Mouse (Mus musculus): ENCODE results near the gene Cnot10. TPM values are rescaled to one million over a fixed set of nuclear protein-coding genes. Genes with fewer than 3 reads are reported as not detected.
"Not testable (repeated sequence)": the region's sequence is repeated elsewhere in the genome, so short reads cannot be mapped to it uniquely, and the experiment has no call there.

Cnot10 gene
- total RNA-seq, 4 experiments from 2014 or later: 13.6 to 18.4 (median 15.9) TPM

DNA sequence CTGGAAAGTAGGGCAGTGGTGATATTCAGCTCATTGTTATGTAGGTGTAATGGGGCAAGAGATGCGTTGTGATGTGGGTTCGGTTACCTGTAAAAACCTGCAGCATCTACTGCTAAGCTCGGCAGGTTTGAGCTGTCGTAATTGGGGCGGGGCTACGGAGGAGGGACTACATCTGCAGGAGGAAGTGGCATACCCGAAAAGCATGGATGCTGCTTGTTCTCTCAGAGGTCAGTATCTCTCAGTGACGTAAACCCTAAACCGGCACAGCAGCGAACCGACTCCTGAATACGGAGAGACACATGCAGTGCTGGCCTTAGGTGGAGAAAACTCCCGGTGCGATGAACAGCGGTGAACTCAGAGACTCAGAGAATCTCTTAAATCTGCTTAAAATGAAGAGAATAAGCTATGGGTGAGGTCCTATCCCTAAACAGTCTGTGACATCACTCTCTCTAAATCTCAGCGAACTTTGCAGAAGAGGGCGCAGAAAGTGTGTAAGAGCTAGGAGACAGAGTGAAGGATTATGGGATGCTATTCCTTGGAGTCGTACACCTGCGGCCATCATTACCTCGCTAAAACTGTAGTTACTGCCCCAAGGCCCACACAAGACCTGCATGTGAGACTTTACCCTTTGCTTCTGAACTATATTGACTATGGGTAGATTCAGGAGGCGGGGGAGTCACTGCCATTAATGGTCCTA lies 11.1 kb upstream of the Cnot10 start:
- DNase-seq (ENCODE audit: low spot score in 2 of 2): no peak

DNA sequence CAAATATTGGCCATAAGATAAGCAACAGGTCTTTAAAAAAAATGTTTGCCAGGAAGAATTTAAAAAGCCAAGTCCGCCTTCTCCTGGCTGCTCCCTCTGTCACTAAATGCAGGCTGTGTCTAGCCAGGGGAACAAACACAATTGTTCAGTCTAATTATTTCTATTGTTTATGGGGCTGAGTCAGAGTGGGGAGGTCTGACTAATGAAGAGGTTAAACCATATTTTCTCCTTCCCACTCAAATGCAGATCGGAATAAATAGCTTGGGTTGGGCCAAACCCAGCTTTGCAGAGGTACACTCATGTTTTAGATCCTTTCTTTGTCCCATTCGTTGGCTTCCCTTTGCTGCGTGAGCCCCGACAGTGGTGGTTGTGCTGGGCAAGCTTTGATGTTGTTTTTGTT lies 9.4 kb upstream of the Cnot10 start:
- no peak for DNase-seq (ENCODE audit: low spot score in 2 of 2)

DNA sequence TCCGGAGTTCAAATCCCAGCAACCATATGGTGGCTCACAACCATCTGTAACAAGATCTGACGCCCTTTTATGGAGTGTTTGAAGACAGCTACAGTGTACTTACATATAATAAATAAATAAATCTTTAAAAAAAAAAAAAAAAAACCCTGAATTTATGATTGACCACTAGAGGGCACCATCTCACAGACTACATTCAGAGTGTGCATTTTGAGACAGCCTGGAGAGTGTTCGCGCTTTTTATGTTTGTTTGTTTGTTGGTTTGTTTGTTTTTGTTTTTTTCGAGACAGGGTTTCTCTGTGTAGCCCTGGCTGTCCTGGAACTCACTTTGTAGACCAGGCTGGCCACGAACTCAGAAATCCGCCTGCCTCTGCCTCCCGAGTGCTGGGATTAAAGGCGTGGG lies 8.5 kb upstream of the Cnot10 start:
- not testable (repeated sequence) for DNase-seq (ENCODE audit: low spot score in 2 of 2)

DNA sequence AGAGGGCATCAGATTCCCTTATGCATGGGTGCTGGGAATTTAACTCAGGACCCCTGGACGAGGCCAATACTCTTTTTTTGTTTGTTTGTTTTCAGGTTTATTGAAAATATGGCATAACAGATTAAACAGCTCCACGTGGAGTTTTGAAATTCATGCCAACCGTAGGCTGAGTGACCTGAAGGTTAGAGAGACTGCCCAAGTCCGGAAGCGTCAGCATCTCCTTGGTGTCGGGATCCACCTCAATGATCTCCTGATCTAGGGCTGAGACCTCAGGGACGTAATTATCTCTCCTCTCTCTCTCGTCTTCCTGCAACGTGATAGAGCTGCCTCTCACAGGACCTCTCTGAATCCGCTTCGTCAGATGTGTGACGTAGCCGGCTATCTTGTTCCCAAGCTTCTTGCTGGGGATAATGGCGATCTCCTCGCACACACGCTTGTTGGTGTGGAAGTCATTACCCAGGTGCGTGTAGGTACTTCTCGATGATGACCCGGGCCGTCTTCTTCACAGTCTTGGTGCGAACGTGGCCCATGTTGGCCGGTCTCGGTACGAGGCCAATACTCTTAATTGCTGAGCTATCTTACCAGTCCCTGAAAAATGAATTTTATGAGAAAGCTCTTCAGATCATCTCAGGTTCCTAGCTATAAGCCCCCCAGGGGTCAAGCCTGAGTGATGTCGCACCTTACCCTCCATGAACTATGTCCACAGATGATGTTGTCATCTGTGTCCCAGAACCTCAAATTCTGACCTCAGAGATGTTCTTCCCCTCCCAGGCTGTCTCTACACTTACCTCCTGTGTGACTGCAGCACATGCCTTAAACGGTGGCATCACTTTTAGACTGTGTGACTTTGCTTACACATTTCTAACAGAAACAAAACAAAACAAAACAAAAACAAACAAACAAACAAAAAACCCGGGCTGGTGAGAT lies 7.8 kb upstream of the Cnot10 start:
- DNase-seq (ENCODE audit: low spot score in 2 of 2): no peak

DNA sequence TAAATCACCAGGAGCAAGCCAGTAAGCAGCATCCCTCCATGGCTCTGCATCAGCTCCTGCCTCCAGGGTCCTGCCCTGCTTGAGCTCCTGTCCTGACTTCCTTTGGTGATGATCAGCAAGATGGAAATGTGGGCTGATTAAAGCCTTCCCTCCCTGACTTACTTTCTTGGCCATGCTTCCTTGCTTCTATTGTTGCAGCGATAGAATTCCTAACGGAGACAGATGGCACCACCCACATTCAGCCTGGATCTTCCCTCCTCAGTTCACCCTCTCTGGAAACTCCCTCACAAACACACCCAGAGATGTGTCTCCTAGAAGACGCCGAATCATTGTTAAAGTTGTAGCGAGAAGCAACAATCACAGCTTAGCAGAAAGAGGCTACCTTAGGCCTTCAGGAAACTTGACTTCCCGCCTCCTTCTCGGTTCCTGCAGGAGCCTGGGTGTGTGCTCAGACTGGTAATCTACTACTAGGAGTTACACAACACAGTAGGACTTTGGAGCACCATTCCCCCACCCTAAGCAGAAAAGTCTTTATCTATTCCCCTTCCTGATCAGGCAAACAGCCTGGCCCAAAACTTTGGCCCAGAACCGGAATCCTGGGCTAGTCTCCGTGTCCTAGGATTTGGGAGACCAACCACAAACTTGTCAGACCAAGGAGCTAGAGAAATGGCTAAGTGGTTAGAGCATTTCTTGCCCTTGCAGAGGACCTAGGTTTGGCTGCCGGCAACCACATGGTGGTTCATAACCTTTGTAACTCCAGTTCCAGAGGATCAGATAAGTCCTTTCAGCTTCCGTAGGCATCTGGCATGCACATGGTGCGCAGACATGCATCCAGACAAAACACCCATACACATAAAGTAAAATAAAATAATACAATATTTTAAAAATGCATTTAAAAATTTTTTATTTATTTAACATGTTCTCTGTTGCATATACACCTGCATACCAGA lies 6.8 kb upstream of the Cnot10 start:
- no peak for DNase-seq (ENCODE audit: low spot score in 2 of 2)

DNA sequence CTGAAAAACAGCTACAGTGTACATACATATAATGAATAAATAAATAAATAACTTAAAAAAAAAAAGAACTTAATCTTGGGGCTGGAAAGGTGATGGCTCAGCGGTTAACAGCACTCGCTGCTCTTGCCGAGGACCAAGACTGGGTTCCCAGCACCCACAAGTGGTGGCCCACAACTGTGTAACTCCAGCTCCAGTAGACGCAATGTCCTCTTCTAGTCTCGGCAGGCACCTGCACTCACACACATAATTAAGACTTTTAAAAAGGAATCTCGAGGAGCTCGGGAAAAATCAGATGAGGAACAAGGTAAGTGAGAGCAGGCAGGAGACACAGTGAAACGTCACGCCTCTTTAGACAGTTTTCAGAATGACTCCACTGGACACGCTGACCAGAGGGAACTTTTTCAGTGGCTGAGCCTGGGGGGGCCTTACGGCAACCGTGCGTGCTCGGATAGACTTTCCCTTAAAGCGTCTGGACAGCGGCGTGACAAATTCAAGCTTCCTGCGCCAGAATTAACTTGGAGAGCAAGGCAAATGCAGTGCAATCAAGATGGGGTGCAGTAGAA lies 717 bp downstream of the Cnot10 start:
- DNase-seq (ENCODE audit: low spot score in 2 of 2): no peak

GRCm38 (mm10) chr9:114636751-114637150 lies 3.2 kb downstream of the Cnot10 start:
- no peak for DNase-seq (ENCODE audit: low spot score in 2 of 2)

GRCm38 (mm10) chr9:114636150-114636549 lies 3.8 kb downstream of the Cnot10 start:
- no peak for DNase-seq (ENCODE audit: low spot score in 2 of 2)

- DNase-seq (ENCODE audit: low spot score in 2 of 2): no peak
Measured at GRCm38 (mm10) chr9:114632331-114632730, 7.7 kb downstream of the Cnot10 start.

DNA sequence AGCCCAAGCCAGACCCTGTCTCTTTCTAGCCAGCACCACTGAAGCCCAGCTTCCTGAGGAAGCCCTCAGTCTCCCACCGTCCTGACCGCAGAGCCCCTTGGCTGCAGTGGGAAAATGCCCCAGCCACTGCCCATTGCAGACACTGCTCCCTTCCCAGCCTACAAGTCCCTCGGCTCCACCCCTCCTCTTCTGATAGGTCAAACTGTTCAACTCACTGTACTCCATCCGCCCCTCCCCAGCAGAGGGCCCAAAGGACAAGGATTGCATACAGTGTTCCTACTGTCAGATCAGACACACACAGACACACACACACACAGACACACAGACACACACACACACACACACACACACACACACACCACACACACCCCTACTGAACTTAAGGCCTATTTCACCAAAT lies 13.3 kb downstream of the Cnot10 start:
- DNase-seq (ENCODE audit: low spot score in 2 of 2): no peak

GRCm38 (mm10) chr9:114624178-114624577 lies 15.8 kb downstream of the Cnot10 start:
- DNase-seq (ENCODE audit: low spot score in 2 of 2): no peak

DNA sequence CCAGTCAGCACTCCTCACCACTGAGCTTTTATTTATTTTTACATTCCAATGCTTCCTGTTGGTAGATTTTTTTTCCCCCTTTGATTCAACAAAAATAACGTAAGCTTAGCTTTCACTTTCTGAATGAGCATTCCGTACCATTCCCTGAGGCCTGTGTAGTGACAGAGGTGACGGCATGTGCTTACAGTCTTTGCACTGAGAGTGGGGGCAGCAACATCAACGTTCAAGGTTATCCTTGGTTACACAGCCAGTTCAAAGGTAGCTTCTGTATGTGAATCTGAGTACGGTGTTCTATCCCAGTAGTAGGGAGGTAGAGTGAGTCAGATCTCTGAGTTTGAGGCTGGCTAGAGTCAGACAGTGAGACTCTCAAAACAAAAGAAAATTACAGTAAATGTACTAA lies 18.8 kb downstream of the Cnot10 start:
- no peak for DNase-seq (ENCODE audit: low spot score in 2 of 2)

DNA sequence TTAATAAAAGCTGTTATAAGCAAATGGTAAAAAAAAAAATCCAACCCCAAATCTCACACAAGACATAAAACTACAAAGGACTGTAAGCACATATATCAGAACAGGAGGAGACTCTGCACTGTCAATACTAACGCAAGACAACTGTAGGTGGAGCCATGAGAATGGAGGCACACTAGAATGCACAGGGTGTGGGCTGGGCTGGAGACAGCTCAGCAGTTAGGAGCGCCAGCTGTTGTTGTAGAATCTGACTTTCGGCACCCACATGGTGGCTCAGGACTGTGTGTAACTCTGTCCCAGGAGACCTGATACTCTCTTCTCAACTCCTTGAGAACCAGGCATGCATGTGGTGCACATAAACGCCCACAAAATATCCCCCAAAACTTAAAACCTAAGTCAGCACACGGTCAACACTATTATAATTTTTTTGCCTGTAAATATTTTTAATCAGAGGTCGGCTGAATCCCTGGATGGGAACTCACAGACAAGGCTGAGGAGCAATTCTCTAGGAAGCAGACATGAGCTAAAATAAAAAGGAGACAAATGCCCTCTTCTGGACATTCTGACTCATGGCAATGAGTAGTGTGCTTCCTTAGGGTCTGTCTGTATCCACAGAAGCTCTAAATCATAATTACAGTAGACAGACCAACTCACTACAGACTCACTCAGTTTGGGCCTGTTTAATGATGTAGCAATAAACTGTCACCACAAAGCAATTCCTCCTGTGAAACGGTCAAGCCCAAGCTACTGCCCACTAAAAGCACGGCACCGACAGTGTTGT lies 25.6 kb downstream of the Cnot10 start:
- no peak for DNase-seq (ENCODE audit: low spot score in 2 of 2)

- no peak for DNase-seq (ENCODE audit: low spot score in 2 of 2)
Measured at GRCm38 (mm10) chr9:114613026-114613425, 27.0 kb downstream of the Cnot10 start.

- no peak for DNase-seq (ENCODE audit: low spot score in 2 of 2)
Measured at GRCm38 (mm10) chr9:114612566-114612965, 27.4 kb downstream of the Cnot10 start.

DNA sequence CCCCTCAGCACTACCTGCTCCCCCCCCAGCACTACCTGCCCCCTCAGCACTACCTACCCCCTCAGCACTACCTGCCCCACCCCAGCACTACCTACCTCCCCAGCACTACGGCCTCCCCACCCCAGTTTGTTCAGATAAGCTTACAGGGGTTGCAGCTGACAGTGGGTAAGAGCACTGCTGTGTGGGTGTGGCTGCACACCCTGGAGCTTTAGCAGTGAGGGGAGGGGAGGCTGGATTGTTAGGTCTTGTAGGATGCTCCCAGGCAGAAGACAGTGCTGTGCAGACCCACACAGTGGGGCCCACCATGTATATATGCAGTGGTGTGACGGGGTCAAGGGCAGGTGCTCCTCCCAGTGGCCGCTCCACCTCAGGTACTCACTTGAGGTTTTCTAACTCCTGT lies 29.7 kb downstream of the Cnot10 start:
- DNase-seq (ENCODE audit: low spot score in 2 of 2): no peak

DNA sequence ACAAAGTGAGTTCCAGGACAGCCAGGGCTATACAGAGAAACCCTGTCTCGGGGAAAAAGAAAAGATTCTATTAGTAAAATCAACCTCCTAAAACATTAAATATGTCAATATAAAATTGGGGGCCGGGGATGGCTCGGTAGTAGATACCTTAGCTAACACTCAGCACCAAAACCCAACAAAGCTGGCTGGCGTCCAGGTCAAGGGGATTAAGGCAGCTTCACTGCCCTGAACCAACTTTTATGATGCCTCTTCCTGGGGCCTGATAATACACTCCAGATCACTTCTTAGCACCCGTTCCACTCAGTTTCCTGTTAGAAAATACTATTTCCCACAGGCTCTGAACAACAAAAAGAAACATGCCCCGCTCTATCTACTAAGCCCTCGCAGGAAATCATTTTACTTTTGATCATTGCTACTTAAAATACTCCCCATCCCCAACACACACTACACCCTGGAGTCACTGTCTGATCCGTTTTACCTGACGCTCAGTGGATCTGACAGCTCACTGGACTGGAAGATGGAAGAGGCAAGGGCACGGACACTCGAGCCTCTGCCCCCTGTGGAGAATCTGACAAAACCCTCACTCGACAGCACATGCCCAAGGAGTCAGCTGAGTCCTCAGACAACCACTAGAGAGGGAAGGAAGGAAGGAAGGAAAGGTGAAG lies 36.0 kb downstream of the Cnot10 start:
- DNase-seq (ENCODE audit: low spot score in 2 of 2): no peak

- no peak for DNase-seq (ENCODE audit: low spot score in 2 of 2)
Measured at GRCm38 (mm10) chr9:114601096-114601495, 38.9 kb downstream of the Cnot10 start.

- no peak for DNase-seq (ENCODE audit: low spot score in 2 of 2)
Measured at GRCm38 (mm10) chr9:114585017-114585345, 55.0 kb downstream of the Cnot10 start.
